In the genomic region with DNA sequence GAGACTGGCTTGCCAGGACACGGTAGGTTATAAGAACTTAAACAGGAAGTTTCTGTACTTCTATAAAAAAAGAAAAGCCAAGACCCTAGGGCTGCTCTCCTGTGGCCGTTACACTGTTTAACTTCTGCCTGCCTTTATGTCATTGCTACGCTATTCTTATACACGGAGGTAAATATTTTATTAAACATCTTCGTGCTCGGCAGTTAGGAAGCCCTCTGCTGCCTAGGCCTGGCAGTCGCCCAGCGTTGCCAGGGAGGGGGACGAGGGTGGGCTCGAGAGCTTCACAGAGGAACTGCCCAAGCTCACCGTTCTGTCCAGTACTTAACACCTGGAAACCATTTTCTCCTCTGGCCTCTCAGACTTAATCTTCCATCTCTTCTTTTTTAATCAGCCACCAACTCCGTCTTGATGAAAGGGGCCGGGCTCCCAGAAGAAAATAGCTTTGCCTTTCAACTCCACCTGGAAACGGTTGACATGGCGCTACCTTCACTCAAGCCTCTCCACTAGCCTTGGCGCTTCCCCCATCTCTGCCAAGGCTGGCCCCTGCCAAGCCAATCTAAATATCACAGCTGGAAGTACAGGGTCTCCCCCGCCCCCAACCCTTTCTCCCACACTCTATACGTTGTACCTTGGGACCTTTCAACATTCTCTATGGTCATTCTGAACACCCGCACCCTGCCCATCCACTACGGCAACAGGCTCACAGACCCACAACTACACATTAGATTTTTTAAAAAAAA, we compare ENCODE assay signal across 9 mouse cellular contexts. TPM values are rescaled to one million over a fixed set of nuclear protein-coding genes. Genes with fewer than 3 reads are reported as not detected.
DNase-seq lines count a peak whose midpoint lies in the region; ATAC-seq and TF ChIP-seq lines count a peak whose summit lies in the region.
"Had no signal": no experiment of that assay in that cellular context is flagged by ENCODE, and none has a peak within 500 bp of the region (broad histone marks: within the 10 kb centered on the region; RNA-seq: fewer than 3 reads in every experiment).

No protein-coding gene starts in this region.

- no peak overlapping the region for H3K27ac ChIP-seq in thymus, adult 2 months (ENCODE audit: control insufficient read depth, insufficient read depth, low read length)
- no peak overlapping the region for H3K27ac ChIP-seq in stomach, postnatal 0 days (replicated peaks)
- no peak overlapping the region for H3K27ac ChIP-seq in layer of hippocampus, adult 2 months
- H3K27ac ChIP-seq: liver, embryonic 12.5 days had no signal

- no peaks in the 10 kb centered on the region for H3K36me3 ChIP-seq in thymus, adult 2 months (ENCODE audit: control insufficient read depth, insufficient read depth, low read length)
- no peaks in the 10 kb centered on the region for H3K36me3 ChIP-seq in stomach, postnatal 0 days (ENCODE audit: control insufficient read depth, insufficient read depth, low read length)
- H3K36me3 ChIP-seq: liver, embryonic 12.5 days had no signal

- H3K4me2 ChIP-seq in stomach, postnatal 0 days (replicated peaks; ENCODE audit: low read depth) = no peak overlapping the region
- H3K4me2 ChIP-seq: liver, embryonic 12.5 days had no signal

- TF ChIP-seq EP300 in stomach, postnatal 0 days (optimal IDR thresholded peaks at IDR 0.05) = no peak

- DNase-seq in frontal cortex, adult 2 months (ENCODE audit: extremely low spot score in 1 of 2, low spot score in 1 of 2) = no peak
- DNase-seq in thymus, postnatal 14 days = peak; percentile 28
- DNase-seq in thymus, adult 2 months = no peak
- DNase-seq in kidney, postnatal 10 days = peak; percentile 31
- no peak for DNase-seq in stomach, postnatal 0 days (ENCODE audit: low spot score)
- no peak for DNase-seq in layer of hippocampus, adult 2 months (ENCODE audit: low spot score in 2 of 2)
- no peak for DNase-seq in right cerebral cortex, postnatal 14 days

- no peaks in the 10 kb centered on the region for H3K9me3 ChIP-seq in stomach, postnatal 0 days (ENCODE audit: control insufficient read depth, low read length)
- H3K9me3 ChIP-seq: liver, embryonic 12.5 days had no signal

- TF ChIP-seq POLR2A in thymus, adult 2 months (IDR thresholded peaks at IDR 0.05; ENCODE audit: control insufficient read depth, extremely low read depth, insufficient read depth, low read length, poor library complexity) = no peak

- peak; percentile 9; the same call in 1 of the 2 replicates for ATAC-seq in frontal cortex, adult (ENCODE audit: low TSS enrichment)
- peak; percentile 54; the same call in 1 of the 2 replicates for ATAC-seq in stomach, postnatal 0 days (ENCODE audit: low FRiP score, low TSS enrichment)
- ATAC-seq: liver, embryonic 12.5 days had no signal

- peaks cover 9% of the 10 kb centered on the region for H3K4me1 ChIP-seq in thymus, adult 2 months (replicated peaks; ENCODE audit: control insufficient read depth, insufficient read depth, low read length)
- H3K4me1 ChIP-seq in stomach, postnatal 0 days (replicated peaks; ENCODE audit: control insufficient read depth, insufficient read depth) = no peaks in the 10 kb centered on the region
- H3K4me1 ChIP-seq: liver, embryonic 12.5 days had no signal

- H3K4me3 ChIP-seq in thymus, adult 2 months (ENCODE audit: control insufficient read depth, insufficient read depth, low read length) = no peak overlapping the region
- no peak overlapping the region for H3K4me3 ChIP-seq in stomach, postnatal 0 days (ENCODE audit: low read depth, low read length)
- no peak overlapping the region for H3K4me3 ChIP-seq in layer of hippocampus, adult 2 months
- H3K4me3 ChIP-seq: liver, embryonic 12.5 days had no signal

- H3K27me3 ChIP-seq in thymus, adult 2 months (ENCODE audit: control insufficient read depth, insufficient read depth, low read length) = no peaks in the 10 kb centered on the region
- H3K27me3 ChIP-seq in stomach, postnatal 0 days (ENCODE audit: control insufficient read depth, insufficient read depth, low read length) = no peaks in the 10 kb centered on the region
- H3K27me3 ChIP-seq: liver, embryonic 12.5 days had no signal

- 39% methylated on average over 20 of the region's 20 CpGs for WGBS in thymus, adult 2 months
- WGBS in stomach, postnatal 0 days = 38% methylated on average over 20 of the region's 20 CpGs

- no peak for TF ChIP-seq CTCF in thymus, adult 2 months (IDR thresholded peaks at IDR 0.05; ENCODE audit: borderline replicate concordance, control insufficient read depth, extremely low read depth, insufficient read depth, low read length, poor library complexity)
- TF ChIP-seq CTCF in stomach, postnatal 0 days (IDR thresholded peaks at IDR 0.05; ENCODE audit: low read depth) = no peak
- TF ChIP-seq CTCF in layer of hippocampus, adult 2 months (conservative IDR thresholded peaks at IDR 0.05) = no peak

- H3K9ac ChIP-seq in stomach, postnatal 0 days (ENCODE audit: low read length) = no peak overlapping the region
- H3K9ac ChIP-seq: liver, embryonic 12.5 days had no signal

RNA-seq across cellular contexts. Expression of a gene that starts 9.6 kb away (rescaled TPM):
- 77.1 and 82.2 TPM in 2 replicates for polyA plus RNA-seq in frontal cortex, adult 2 months (2012; rRNA removed)
- 51.3 and 63.3 TPM in 2 replicates for polyA plus RNA-seq in thymus, adult 2 months (2012; rRNA removed)
- 6.7 and 7.3 TPM in 2 replicates for polyA plus RNA-seq in stomach, postnatal 0 days (2015; fragmentation: Nextera tagmentation; extraction: Ambion mirVana)
- total RNA-seq in layer of hippocampus, adult 2 months (2021) = 100 to 1,000 TPM; 103 to 114 TPM

Comparison
In these comparisons a context has a peak if more than half of its experiments do, and no peak if none do; other contexts are left out.
1. DNase-seq: peak in thymus, postnatal 14 days (single experiment) and kidney, postnatal 10 days (single experiment); none in frontal cortex, adult 2 months (0 of 2), thymus, adult 2 months (single experiment), stomach, postnatal 0 days (single experiment), layer of hippocampus, adult 2 months (0 of 2) and right cerebral cortex, postnatal 14 days (single experiment).